Mouse (Mus musculus): ENCODE results near the gene Phf20. TPM values are rescaled to one million over a fixed set of nuclear protein-coding genes. Genes with fewer than 3 reads are reported as not detected.
"Not testable (repeated sequence)": the region's sequence is repeated elsewhere in the genome, so short reads cannot be mapped to it uniquely, and the experiment has no call there.

The Phf20 gene
- polyA plus RNA-seq, 1 experiment from 2014 or later, result 104 TPM

GRCm38 (mm10) chr2:156222100-156222499, 25.8 kb downstream of the Phf20 start:
- ATAC-seq (ENCODE audit: low FRiP score), result no peak
- H3K9ac ChIP-seq (ENCODE audit: low read depth, low read length), result no peak overlapping the region

GRCm38 (mm10) chr2:156224043-156224442, 27.8 kb downstream of the Phf20 start:
- Histone ChIP-seq H3K4me2 (replicated peaks; ENCODE audit: low read depth, low read length) (no peak overlapping the region), H3K4me1 (replicated peaks; ENCODE audit: control insufficient read depth, insufficient read depth, low read length) (no peaks in the 10 kb centered on the region), H3K27ac (ENCODE audit: low read depth, low read length) (no peak overlapping the region), H3K36me3 (ENCODE audit: control insufficient read depth, insufficient read depth, low read length) (0 out of 2 replicates have a peak, but pooled peaks cover 6% of the 10 kb centered on the region), H3K4me3 (ENCODE audit: low read depth, low read length) (no peak overlapping the region), H3K9me3 (ENCODE audit: control insufficient read depth, low read length) (no peaks in the 10 kb centered on the region), H3K9ac (ENCODE audit: low read depth, low read length) (no peak overlapping the region), H3K27me3 (ENCODE audit: control insufficient read depth, insufficient read depth, low read length) (no peaks in the 10 kb centered on the region)
- ATAC-seq (ENCODE audit: low FRiP score) (no peak), DNase-seq (ENCODE audit: low spot score) (no peak)
- 96% methylated on average over 5 of the region's 5 CpGs for WGBS

More at GRCm38 (mm10) chr2:156222100-156222499, 25.8 kb downstream of the Phf20 start:
- H3K9me3 ChIP-seq (ENCODE audit: control insufficient read depth, low read length), result no peaks in the 10 kb centered on the region
- H3K27ac ChIP-seq (ENCODE audit: low read depth, low read length), result no peak overlapping the region
- H3K4me2 ChIP-seq (replicated peaks; ENCODE audit: low read depth, low read length), result no peak overlapping the region
- no peaks in the 10 kb centered on the region for H3K27me3 ChIP-seq (ENCODE audit: control insufficient read depth, insufficient read depth, low read length)
- DNase-seq (ENCODE audit: low spot score), result no peak
- H3K4me1 ChIP-seq (replicated peaks; ENCODE audit: control insufficient read depth, insufficient read depth, low read length), result no peaks in the 10 kb centered on the region
- H3K4me3 ChIP-seq (ENCODE audit: low read depth, low read length), result no peak overlapping the region
- 0 out of 2 replicates have a peak, but pooled peaks cover 6% of the 10 kb centered on the region for H3K36me3 ChIP-seq (ENCODE audit: control insufficient read depth, insufficient read depth, low read length)

- ATAC-seq (ENCODE audit: low FRiP score) (no peak), DNase-seq (ENCODE audit: low spot score) (no peak)
- Histone ChIP-seq H3K36me3 (ENCODE audit: control insufficient read depth, insufficient read depth, low read length) (peaks cover 9% of the 10 kb centered on the region; the same call in 1 of the 2 replicates), H3K9me3 (ENCODE audit: control insufficient read depth, low read length) (no peaks in the 10 kb centered on the region), H3K4me3 (ENCODE audit: low read depth, low read length) (no peak overlapping the region), H3K4me1 (replicated peaks; ENCODE audit: control insufficient read depth, insufficient read depth, low read length) (no peaks in the 10 kb centered on the region), H3K4me2 (replicated peaks; ENCODE audit: low read depth, low read length) (no peak overlapping the region), H3K9ac (ENCODE audit: low read depth, low read length) (no peak overlapping the region), H3K27me3 (ENCODE audit: control insufficient read depth, insufficient read depth, low read length) (no peaks in the 10 kb centered on the region), H3K27ac (ENCODE audit: low read depth, low read length) (no peak overlapping the region)
- 98% methylated on average over 1 of the region's 1 CpGs for WGBS
These were observed 31.4 kb downstream of the Phf20 start for GRCm38 (mm10) chr2:156227689-156228088.

GRCm38 (mm10) chr2:156229171-156229570, 32.9 kb downstream of the Phf20 start:
- Histone ChIP-seq H3K27me3 (ENCODE audit: control insufficient read depth, insufficient read depth, low read length) (no peaks in the 10 kb centered on the region), H3K9ac (ENCODE audit: low read depth, low read length) (no peak overlapping the region), H3K9me3 (ENCODE audit: control insufficient read depth, low read length) (no peaks in the 10 kb centered on the region), H3K36me3 (ENCODE audit: control insufficient read depth, insufficient read depth, low read length) (peaks cover 9% of the 10 kb centered on the region; the same call in 1 of the 2 replicates), H3K4me3 (ENCODE audit: low read depth, low read length) (no peak overlapping the region), H3K4me1 (replicated peaks; ENCODE audit: control insufficient read depth, insufficient read depth, low read length) (no peaks in the 10 kb centered on the region), H3K4me2 (replicated peaks; ENCODE audit: low read depth, low read length) (no peak overlapping the region), H3K27ac (ENCODE audit: low read depth, low read length) (no peak overlapping the region)
- no peak for DNase-seq (ENCODE audit: low spot score)
- ATAC-seq (ENCODE audit: low FRiP score), result no peak
- WGBS, result 96% methylated on average over 1 of the region's 1 CpGs

GRCm38 (mm10) chr2:156231340-156231739, 35.1 kb downstream of the Phf20 start:
- Histone ChIP-seq H3K9ac (ENCODE audit: low read depth, low read length) (no peak overlapping the region), H3K27ac (ENCODE audit: low read depth, low read length) (no peak overlapping the region), H3K4me3 (ENCODE audit: low read depth, low read length) (no peak overlapping the region), H3K4me2 (replicated peaks; ENCODE audit: low read depth, low read length) (no peak overlapping the region), H3K36me3 (ENCODE audit: control insufficient read depth, insufficient read depth, low read length) (peaks cover 3% of the 10 kb centered on the region; the same call in 1 of the 2 replicates), H3K9me3 (ENCODE audit: control insufficient read depth, low read length) (no peaks in the 10 kb centered on the region), H3K4me1 (replicated peaks; ENCODE audit: control insufficient read depth, insufficient read depth, low read length) (no peaks in the 10 kb centered on the region), H3K27me3 (ENCODE audit: control insufficient read depth, insufficient read depth, low read length) (no peaks in the 10 kb centered on the region)
- ATAC-seq (ENCODE audit: low FRiP score) (no peak), DNase-seq (ENCODE audit: low spot score) (no peak)

- DNase-seq (ENCODE audit: low spot score) (no peak), ATAC-seq (ENCODE audit: low FRiP score) (no peak)
- Histone ChIP-seq H3K36me3 (ENCODE audit: control insufficient read depth, insufficient read depth, low read length) (peaks cover 3% of the 10 kb centered on the region; the same call in 1 of the 2 replicates), H3K27ac (ENCODE audit: low read depth, low read length) (no peak overlapping the region), H3K9ac (ENCODE audit: low read depth, low read length) (no peak overlapping the region), H3K27me3 (ENCODE audit: control insufficient read depth, insufficient read depth, low read length) (no peaks in the 10 kb centered on the region), H3K9me3 (ENCODE audit: control insufficient read depth, low read length) (no peaks in the 10 kb centered on the region), H3K4me3 (ENCODE audit: low read depth, low read length) (no peak overlapping the region), H3K4me1 (replicated peaks; ENCODE audit: control insufficient read depth, insufficient read depth, low read length) (no peaks in the 10 kb centered on the region), H3K4me2 (replicated peaks; ENCODE audit: low read depth, low read length) (no peak overlapping the region)
- WGBS, result 83% methylated on average over 3 of the region's 3 CpGs
These were observed 37.1 kb downstream of the Phf20 start for GRCm38 (mm10) chr2:156233275-156233948.

GRCm38 (mm10) chr2:156234016-156234415, 37.8 kb downstream of the Phf20 start:
- not testable (repeated sequence) for DNase-seq (ENCODE audit: low spot score); H3K27me3 ChIP-seq (ENCODE audit: control insufficient read depth, insufficient read depth, low read length); H3K9ac ChIP-seq (ENCODE audit: low read depth, low read length); ATAC-seq (ENCODE audit: low FRiP score); H3K4me1 ChIP-seq (replicated peaks; ENCODE audit: control insufficient read depth, insufficient read depth, low read length); H3K9me3 ChIP-seq (ENCODE audit: control insufficient read depth, low read length); H3K27ac ChIP-seq (ENCODE audit: low read depth, low read length); H3K4me3 ChIP-seq (ENCODE audit: low read depth, low read length); H3K36me3 ChIP-seq (ENCODE audit: control insufficient read depth, insufficient read depth, low read length); H3K4me2 ChIP-seq (replicated peaks; ENCODE audit: low read depth, low read length)
- 61% methylated on average over 2 of the region's 2 CpGs for WGBS

GRCm38 (mm10) chr2:156235847-156236246, 39.6 kb downstream of the Phf20 start:
- no peak for ATAC-seq (ENCODE audit: low FRiP score)
- H3K4me2 ChIP-seq (replicated peaks; ENCODE audit: low read depth, low read length), result no peak overlapping the region
- H3K4me1 ChIP-seq (replicated peaks; ENCODE audit: control insufficient read depth, insufficient read depth, low read length), result no peaks in the 10 kb centered on the region
- H3K27me3 ChIP-seq (ENCODE audit: control insufficient read depth, insufficient read depth, low read length), result no peaks in the 10 kb centered on the region
- no peaks in the 10 kb centered on the region for H3K9me3 ChIP-seq (ENCODE audit: control insufficient read depth, low read length)
- H3K36me3 ChIP-seq (ENCODE audit: control insufficient read depth, insufficient read depth, low read length), result peaks cover 3% of the 10 kb centered on the region; the same call in 1 of the 2 replicates
- no peak for DNase-seq (ENCODE audit: low spot score)
- 92% methylated on average over 4 of the region's 4 CpGs for WGBS
- H3K9ac ChIP-seq (ENCODE audit: low read depth, low read length), result no peak overlapping the region
- no peak overlapping the region for H3K4me3 ChIP-seq (ENCODE audit: low read depth, low read length)
- H3K27ac ChIP-seq (ENCODE audit: low read depth, low read length), result no peak overlapping the region

GRCm38 (mm10) chr2:156241662-156242061, 45.4 kb downstream of the Phf20 start:
- DNase-seq (ENCODE audit: low spot score) (no peak), ATAC-seq (ENCODE audit: low FRiP score) (no peak)
- Histone ChIP-seq H3K27ac (ENCODE audit: low read depth, low read length) (no peak overlapping the region), H3K9ac (ENCODE audit: low read depth, low read length) (no peak overlapping the region), H3K4me3 (ENCODE audit: low read depth, low read length) (no peak overlapping the region), H3K4me2 (replicated peaks; ENCODE audit: low read depth, low read length) (no peak overlapping the region), H3K36me3 (ENCODE audit: control insufficient read depth, insufficient read depth, low read length) (no peaks in the 10 kb centered on the region), H3K27me3 (ENCODE audit: control insufficient read depth, insufficient read depth, low read length) (no peaks in the 10 kb centered on the region), H3K4me1 (replicated peaks; ENCODE audit: control insufficient read depth, insufficient read depth, low read length) (no peaks in the 10 kb centered on the region), H3K9me3 (ENCODE audit: control insufficient read depth, low read length) (no peaks in the 10 kb centered on the region)
- whole genome bisulfite sequencing, result 94% methylated on average over 2 of the region's 2 CpGs

Measured in hindbrain, embryonic 11.5 days (tissue).